Mouse (Mus musculus) liver, embryonic 12.5 days (tissue): Measurements from ENCODE around the gene Thtpa. TPM values are rescaled to one million over a fixed set of nuclear protein-coding genes. Genes with fewer than 3 reads are reported as not detected.

Experiments used
- ATAC-seq: fragments of 200-750 bp; cut with Nextera tagmentation; 2 replicates; pipeline ENCODE4 v1.8.0; 2017; ENCODE audit warnings: moderate number of reproducible peaks, mild to moderate bottlenecking, moderate library complexity
- H3K27ac ChIP-seq: fragments of 300-500 bp; sonication (generic); 2 replicates; pipeline ENCODE4 v1.5.1; 2016; ENCODE audit warnings: mild to moderate bottlenecking
- H3K27me3 ChIP-seq: fragments of 300-500 bp; sonication (generic); replicated peaks from 2 replicates; pipeline ENCODE4 v1.6.1; 2016; ENCODE audit warnings: mild to moderate bottlenecking, moderate library complexity
- H3K36me3 ChIP-seq: fragments of 300-500 bp; sonication (generic); 2 replicates; pipeline ENCODE4 v1.6.1; 2016; ENCODE audit warnings: mild to moderate bottlenecking, moderate library complexity
- H3K4me1 ChIP-seq: fragments of 300-500 bp; sonication (generic); 2 replicates; pipeline ENCODE4 v1.6.1; 2016
- H3K4me2 ChIP-seq: fragments of 300-500 bp; sonication (generic); 2 replicates; pipeline ENCODE4 v1.6.1; 2016; ENCODE audit warnings: mild to moderate bottlenecking, moderate library complexity
- H3K4me3 ChIP-seq: fragments of 300-500 bp; sonication (generic); 2 replicates; pipeline ENCODE4 v1.5.1; 2016; ENCODE audit warnings: mild to moderate bottlenecking, moderate library complexity
- H3K9ac ChIP-seq: fragments of 300-500 bp; sonication (generic); 2 replicates; pipeline ENCODE4 v1.6.1; 2016; ENCODE audit warnings: mild to moderate bottlenecking, moderate library complexity
- H3K9me3 ChIP-seq: fragments of 300-500 bp; sonication (generic); replicated peaks from 2 replicates; pipeline ENCODE4 v1.6.1; 2016; ENCODE audit warnings: mild to moderate bottlenecking, moderate library complexity
- WGBS: fragments of 180-500 bp; shearing (Covaris S2); methylation state at CpG from one replicate; pipeline ENCODE4 v1.1.7; 2016; ENCODE audit not compliant: insufficient replicate concordance; 5-methylcytosine and 5-hydroxymethylcytosine counted together
- polyA plus RNA-seq: library from polyadenylated mRNA; unstranded; fragments of >200 nt; fragmentation: Nextera tagmentation; extraction: Ambion mirVana; gene quantifications from 2 replicates; pipeline ENCODE4 v1.2.1, GENCODE M21; 2016

Gene Thtpa
- polyA plus RNA-seq, 1 experiment from 2014 or later, result 6.9 TPM

DNA sequence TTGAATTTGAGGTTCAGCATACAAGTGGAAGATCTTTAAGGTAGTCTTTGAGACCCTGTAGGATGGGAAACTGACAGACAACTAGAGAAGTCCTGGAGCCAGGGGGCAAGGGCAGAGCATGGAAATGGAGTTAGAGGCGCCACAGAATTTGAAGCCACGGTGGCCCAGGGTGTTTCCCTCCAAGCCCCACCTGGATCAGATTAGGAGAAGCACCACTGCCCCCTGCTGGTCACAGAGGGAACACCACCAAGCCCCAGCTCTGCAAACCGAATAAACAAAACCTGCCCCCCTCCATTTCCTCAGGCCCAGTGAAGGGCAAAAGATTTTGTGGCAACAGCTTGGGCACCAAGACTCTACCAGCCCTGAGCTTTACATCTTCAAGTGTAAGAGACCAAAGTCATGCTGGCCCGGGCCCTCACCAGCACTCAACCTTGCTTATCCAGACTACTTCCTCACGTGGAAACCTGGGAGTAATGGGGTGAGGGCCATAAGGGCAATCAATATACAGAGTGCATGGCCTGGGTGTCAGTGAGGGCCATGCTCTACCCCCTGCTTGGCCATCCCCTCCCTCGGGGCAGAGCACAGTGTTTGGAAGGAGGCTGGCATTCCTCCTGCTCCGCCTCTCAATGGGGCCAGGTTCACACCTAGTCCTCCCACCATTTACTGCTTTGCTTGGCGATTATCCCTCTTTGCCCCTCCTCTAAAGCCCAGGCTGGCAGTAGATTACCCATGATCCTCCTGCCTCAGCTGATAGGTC, 15.2 kb upstream of the Thtpa start:
- Histone ChIP-seq H3K9ac (no peak overlapping the region), H3K27ac (no peak overlapping the region), H3K36me3 (peaks cover 8% of the 10 kb centered on the region), H3K4me3 (no peak overlapping the region), H3K4me2 (peak overlapping the region; percentile 39), H3K4me1 (peaks cover 32% of the 10 kb centered on the region), H3K9me3 (no peaks in the 10 kb centered on the region), H3K27me3 (peaks cover 46% of the 10 kb centered on the region)
- 28% methylated on average over 8 of the region's 8 CpGs for WGBS
- ATAC-seq, result peak; percentile 56

DNA sequence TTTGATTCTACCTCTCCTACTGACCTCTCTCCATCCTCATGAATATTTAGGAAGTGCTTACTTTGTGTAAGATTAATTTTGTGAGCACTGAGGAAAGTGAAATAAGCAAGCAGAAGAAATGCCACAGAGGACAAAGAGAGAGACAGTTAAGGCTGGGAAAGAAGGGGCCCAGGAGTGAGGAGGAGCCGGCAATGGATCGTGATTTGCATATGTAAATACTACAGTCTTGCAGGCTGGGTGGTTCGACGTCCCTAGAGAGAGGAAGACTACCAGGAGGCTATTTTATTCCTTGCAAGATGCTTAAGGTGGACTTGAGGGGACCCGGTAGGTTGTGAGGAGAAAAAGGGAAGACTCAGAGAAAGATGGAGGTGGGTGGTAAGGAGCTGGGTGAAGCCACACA, 13.5 kb upstream of the Thtpa start:
- WGBS, result 39% methylated on average over 5 of the region's 5 CpGs
- H3K9me3 ChIP-seq, result no peaks in the 10 kb centered on the region
- no peak overlapping the region for H3K4me3 ChIP-seq
- peaks cover 29% of the 10 kb centered on the region for H3K27me3 ChIP-seq
- H3K4me1 ChIP-seq, result peaks cover 44% of the 10 kb centered on the region
- H3K27ac ChIP-seq, result no peak overlapping the region
- no peaks in the 10 kb centered on the region for H3K36me3 ChIP-seq
- no peak overlapping the region for H3K9ac ChIP-seq
- no peak overlapping the region for H3K4me2 ChIP-seq
- no peak for ATAC-seq

GRCm38 (mm10) chr14:55083481-55083880, 11.1 kb upstream of the Thtpa start:
- Histone ChIP-seq H3K27ac (no peak overlapping the region), H3K27me3 (peaks cover 6% of the 10 kb centered on the region), H3K4me1 (peaks cover 26% of the 10 kb centered on the region), H3K36me3 (no peaks in the 10 kb centered on the region), H3K9me3 (no peaks in the 10 kb centered on the region), H3K4me2 (no peak overlapping the region), H3K9ac (no peak overlapping the region), H3K4me3 (no peak overlapping the region)
- WGBS, result 65% methylated on average over 6 of the region's 6 CpGs
- ATAC-seq, result no peak

DNA sequence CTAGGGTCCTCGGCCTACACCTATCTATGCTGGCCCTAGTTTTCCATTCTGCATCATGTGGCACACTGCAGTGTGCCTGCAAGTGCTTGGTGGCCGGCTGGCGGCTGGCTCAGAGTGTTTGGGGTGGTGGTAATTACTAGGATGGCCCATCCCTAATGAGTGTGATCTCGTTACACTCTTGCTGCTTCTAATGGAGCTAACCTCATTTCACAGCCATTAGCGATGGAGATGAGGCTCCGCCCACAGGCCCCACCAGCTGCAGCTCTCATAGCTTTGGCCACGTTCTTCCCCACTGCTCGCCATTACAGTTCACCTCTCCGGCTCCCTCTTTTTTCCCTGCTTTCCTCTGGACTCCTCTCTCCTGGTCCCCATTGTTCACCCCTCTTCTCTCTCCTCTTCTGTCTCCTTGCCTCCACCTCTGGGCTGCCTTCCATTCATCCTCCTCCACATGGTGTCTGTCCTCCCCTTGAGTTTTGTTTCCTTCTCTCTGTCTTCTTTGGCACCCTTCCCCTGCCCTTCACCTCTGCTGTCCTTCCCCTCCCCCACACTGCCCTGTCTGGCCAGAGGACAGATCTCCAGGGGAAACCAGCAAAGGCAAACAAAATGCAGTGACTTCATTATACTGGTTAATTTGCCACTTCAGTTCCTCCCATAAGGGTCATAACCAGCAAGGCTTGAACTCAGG, 9.1 kb upstream of the Thtpa start:
- Histone ChIP-seq H3K9ac (no peak overlapping the region), H3K27ac (no peak overlapping the region), H3K9me3 (no peaks in the 10 kb centered on the region), H3K36me3 (no peaks in the 10 kb centered on the region), H3K4me1 (peaks cover 12% of the 10 kb centered on the region), H3K27me3 (peaks cover 4% of the 10 kb centered on the region; the same call in 1 of the 2 replicates), H3K4me2 (no peak overlapping the region), H3K4me3 (no peak overlapping the region)
- 62% methylated on average over 9 of the region's 9 CpGs for WGBS
- ATAC-seq, result no peak

DNA sequence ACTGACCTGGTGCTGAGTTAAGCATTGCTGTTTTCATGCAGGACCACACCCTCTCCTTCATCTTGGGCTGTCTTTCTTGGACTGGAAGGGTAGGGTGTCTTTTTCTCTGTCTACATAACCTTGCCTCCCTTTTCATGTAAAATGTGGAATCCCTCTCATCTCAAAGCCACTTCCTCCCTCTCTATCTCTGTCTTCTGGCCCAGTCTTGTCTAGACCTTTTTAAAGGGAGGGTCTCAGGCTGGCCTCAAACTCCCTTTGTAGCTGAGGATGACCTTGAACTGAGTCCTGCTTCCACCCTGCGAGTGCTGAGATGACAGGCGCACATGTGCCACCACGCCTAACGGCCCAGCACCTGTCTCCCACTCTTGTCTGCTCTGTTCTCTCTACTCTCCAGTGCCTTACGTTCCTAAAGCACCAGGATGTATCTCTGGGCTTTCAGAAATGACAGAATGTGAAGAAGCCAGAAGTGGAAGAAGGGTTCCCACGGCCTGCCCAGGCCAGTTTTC, 8.5 kb upstream of the Thtpa start:
- H3K27me3 ChIP-seq, result peaks cover 9% of the 10 kb centered on the region; the same call in 1 of the 2 replicates
- no peak overlapping the region for H3K9ac ChIP-seq
- no peaks in the 10 kb centered on the region for H3K36me3 ChIP-seq
- ATAC-seq, result no peak
- peaks cover 16% of the 10 kb centered on the region for H3K4me1 ChIP-seq
- no peak overlapping the region; the same call in 1 of the 2 replicates for H3K27ac ChIP-seq
- 76% methylated on average over 6 of the region's 6 CpGs for WGBS
- H3K9me3 ChIP-seq, result no peaks in the 10 kb centered on the region
- no peak overlapping the region for H3K4me2 ChIP-seq
- no peak overlapping the region for H3K4me3 ChIP-seq

- 58% methylated on average over 13 of the region's 13 CpGs for WGBS
- Histone ChIP-seq H3K27ac (no peak overlapping the region), H3K4me1 (peaks cover 36% of the 10 kb centered on the region), H3K4me2 (no peak overlapping the region), H3K36me3 (no peaks in the 10 kb centered on the region), H3K4me3 (no peak overlapping the region), H3K9me3 (no peaks in the 10 kb centered on the region), H3K27me3 (peaks cover 14% of the 10 kb centered on the region; the same call in 1 of the 2 replicates), H3K9ac (no peak overlapping the region)
- no peak for ATAC-seq
Measured at GRCm38 (mm10) chr14:55089199-55089947, 5.2 kb upstream of the Thtpa start.

DNA sequence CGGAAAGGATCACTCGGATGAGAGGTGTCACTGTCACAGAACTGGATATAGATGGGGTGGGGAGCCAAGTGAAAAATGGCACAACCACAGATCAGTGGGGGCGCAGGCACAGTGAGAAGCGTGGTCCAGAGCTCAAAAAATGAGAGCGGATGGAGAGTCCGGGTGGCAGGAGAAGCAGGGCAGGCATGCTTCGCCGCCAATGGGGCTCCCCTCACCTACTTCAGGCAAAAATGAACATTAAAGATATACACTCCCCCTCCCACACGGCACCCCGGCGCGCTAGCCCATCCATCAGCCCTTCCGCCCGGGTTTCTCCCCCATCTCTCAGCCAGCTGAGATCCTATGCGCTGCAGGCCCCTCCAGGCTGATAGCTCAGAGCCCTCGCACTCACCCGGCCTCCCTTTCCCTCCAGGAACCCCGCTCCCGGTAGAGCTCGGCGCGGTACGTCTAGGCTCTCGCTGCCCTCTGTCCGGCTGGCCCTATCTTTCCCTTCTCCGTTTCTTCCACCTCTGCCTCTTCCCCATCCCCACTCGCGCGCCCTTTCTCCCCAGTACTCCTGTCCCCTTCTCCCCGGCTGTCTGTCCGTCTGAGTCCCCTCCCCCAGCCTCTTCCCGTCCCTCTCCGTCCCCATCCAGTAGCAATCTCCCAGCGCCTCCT, 3.2 kb upstream of the Thtpa start:
- Histone ChIP-seq H3K4me2 (peak overlapping the region; percentile 94), H3K9me3 (no peaks in the 10 kb centered on the region), H3K27ac (peak overlapping the region; percentile 75; the same call in 1 of the 2 replicates), H3K27me3 (peaks cover 14% of the 10 kb centered on the region; the same call in 1 of the 2 replicates), H3K4me3 (peak overlapping the region; percentile 75), H3K4me1 (peaks cover 37% of the 10 kb centered on the region), H3K36me3 (no peaks in the 10 kb centered on the region), H3K9ac (peak overlapping the region; percentile 79)
- no peak for ATAC-seq
- 8% methylated on average over 34 of the region's 34 CpGs for WGBS

DNA sequence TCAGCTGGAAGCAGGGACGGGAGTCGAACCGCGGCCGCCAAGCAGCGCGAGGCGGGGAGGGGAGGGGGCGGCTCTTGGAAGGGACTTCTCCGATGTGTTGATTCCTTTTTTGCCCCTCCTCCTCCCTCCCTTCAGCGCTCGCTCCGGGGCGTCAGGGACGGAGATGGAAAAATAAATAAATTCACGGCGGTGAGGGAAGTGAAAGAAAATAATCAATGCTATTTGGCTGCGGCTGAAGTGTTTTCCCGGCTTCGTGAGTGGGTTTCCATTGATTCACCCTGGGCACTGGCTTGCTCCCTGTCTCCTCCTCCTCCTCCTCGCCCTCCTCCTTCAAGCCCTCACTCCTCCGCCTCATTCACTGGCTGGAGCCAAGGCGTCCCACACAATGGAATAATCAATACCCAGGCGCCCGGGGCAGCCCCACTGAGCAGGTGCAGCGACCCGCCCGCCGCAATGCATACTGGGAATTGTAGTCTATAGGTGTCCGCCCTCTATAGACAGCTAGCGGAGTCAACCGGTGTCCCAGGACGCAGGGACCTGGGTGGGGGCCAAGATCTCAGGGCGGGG, 2.5 kb upstream of the Thtpa start, which contains the start of gene Zfhx2:
Gene Zfhx2, minus strand, starts transcription at position 314 of the 567 bp plus-strand sequence.
- no peaks in the 10 kb centered on the region for H3K36me3 ChIP-seq
- peaks cover 45% of the 10 kb centered on the region for H3K4me1 ChIP-seq
- peak within 1 kb of the TSS; percentile 75 for H3K4me3 ChIP-seq
- H3K9me3 ChIP-seq, result no peaks in the 10 kb centered on the region
- WGBS, result under 1% methylated on average over 34 of the region's 34 CpGs
- H3K27me3 ChIP-seq, result peaks cover 14% of the 10 kb centered on the region; the same call in 1 of the 2 replicates
- ATAC-seq, result peak; percentile 91
- H3K9ac ChIP-seq, result peak within 1 kb of the TSS; percentile 79
- H3K27ac ChIP-seq, result peak within 1 kb of the TSS; percentile 75
- H3K4me2 ChIP-seq, result peak within 1 kb of the TSS; percentile 94

GRCm38 (mm10) chr14:55093927-55094326, 657 bp upstream of the Thtpa start:
- Histone ChIP-seq H3K4me2 (peak overlapping the region; percentile 68), H3K27ac (no peak overlapping the region), H3K9me3 (no peaks in the 10 kb centered on the region), H3K4me1 (peaks cover 52% of the 10 kb centered on the region), H3K27me3 (peaks cover 14% of the 10 kb centered on the region; the same call in 1 of the 2 replicates), H3K4me3 (peak overlapping the region; percentile 75; the same call in 1 of the 2 replicates), H3K36me3 (peaks cover 15% of the 10 kb centered on the region), H3K9ac (no peak overlapping the region)
- ATAC-seq, result no peak
- 42% methylated on average over 6 of the region's 6 CpGs for WGBS

DNA sequence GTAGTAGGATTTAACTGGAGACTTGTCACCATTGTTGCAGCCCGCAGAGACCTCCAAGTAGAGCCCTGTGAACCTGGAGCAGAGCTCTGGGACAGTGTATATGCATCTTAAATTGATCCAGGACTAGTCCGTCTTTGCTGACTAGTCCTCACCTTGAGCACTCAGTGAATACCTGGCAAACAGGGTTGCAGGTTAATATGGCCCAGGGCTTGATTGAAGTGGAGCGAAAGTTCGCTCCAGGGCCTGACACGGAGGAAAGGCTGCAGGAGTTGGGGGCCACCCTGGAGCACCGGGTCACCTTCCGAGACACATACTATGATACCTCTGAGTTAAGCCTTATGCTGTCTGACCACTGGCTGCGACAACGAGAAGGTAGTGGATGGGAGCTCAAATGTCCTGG, 679 bp downstream of the Thtpa start:
- peak overlapping the region; percentile 74 for H3K9ac ChIP-seq
- peaks cover 10% of the 10 kb centered on the region; the same call in 1 of the 2 replicates for H3K27me3 ChIP-seq
- peaks cover 28% of the 10 kb centered on the region for H3K36me3 ChIP-seq
- H3K27ac ChIP-seq, result peak overlapping the region; percentile 75
- H3K4me1 ChIP-seq, result peaks cover 52% of the 10 kb centered on the region
- ATAC-seq, result no peak; the same call in 1 of the 2 replicates
- no peaks in the 10 kb centered on the region for H3K9me3 ChIP-seq
- H3K4me2 ChIP-seq, result peak overlapping the region; percentile 68
- WGBS, result 51% methylated on average over 9 of the region's 9 CpGs
- peak overlapping the region; percentile 75 for H3K4me3 ChIP-seq

- Histone ChIP-seq H3K4me1 (peaks cover 52% of the 10 kb centered on the region), H3K27me3 (peaks cover 8% of the 10 kb centered on the region; the same call in 1 of the 2 replicates), H3K4me2 (peak overlapping the region; percentile 68), H3K36me3 (peaks cover 32% of the 10 kb centered on the region), H3K4me3 (peak overlapping the region; percentile 75), H3K9ac (peak overlapping the region; percentile 74), H3K9me3 (no peaks in the 10 kb centered on the region), H3K27ac (peak overlapping the region; percentile 75; the same call in 1 of the 2 replicates)
- no peak for ATAC-seq
- 52% methylated on average over 12 of the region's 12 CpGs for WGBS
Measured at GRCm38 (mm10) chr14:55095671-55096070, 1.1 kb downstream of the Thtpa start.
